Mouse (Mus musculus) limb, embryonic 14.5 days (tissue): ENCODE data around the gene Cfl1. TPM values are rescaled to one million over a fixed set of nuclear protein-coding genes. Genes with fewer than 3 reads are reported as not detected.

Experiments used
- ATAC-seq: fragments of 200-750 bp; cut with Nextera tagmentation; 2 replicates; pipeline ENCODE4 v1.8.0; 2017; ENCODE audit warnings: low read depth, moderate number of reproducible peaks, moderate TSS enrichment; ENCODE audit not compliant: low FRiP score
- DNase-seq: peaks from one replicate; pipeline ENCODE4 v3.0.0-alpha.2; 2015; ENCODE audit warnings: low spot score
- H3K27ac ChIP-seq: fragments of 300-500 bp; sonication (generic); replicated peaks from 2 replicates; pipeline ENCODE4 v1.5.1; 2014; ENCODE audit warnings: low read depth, mild to moderate bottlenecking, low read length, moderate library complexity, mixed read lengths
- H3K27me3 ChIP-seq: fragments of 300-500 bp; sonication (generic); 2 replicates; pipeline ENCODE4 v1.6.1; 2014; ENCODE audit warnings: low read length, mixed read lengths; ENCODE audit not compliant: control insufficient read depth, insufficient read depth
- H3K36me3 ChIP-seq: fragments of 300-500 bp; sonication (generic); 2 replicates; pipeline ENCODE4 v1.6.1; 2014; ENCODE audit warnings: mild to moderate bottlenecking, low read length, moderate library complexity, mixed read lengths; ENCODE audit not compliant: control insufficient read depth, insufficient read depth
- H3K4me1 ChIP-seq: fragments of 300-500 bp; sonication (generic); 2 replicates; pipeline ENCODE4 v1.6.1; 2014; ENCODE audit warnings: antibody characterized with exemption, low read length, mixed read lengths; ENCODE audit not compliant: control insufficient read depth, insufficient read depth
- H3K4me2 ChIP-seq: fragments of 300-500 bp; sonication (generic); replicated peaks from 2 replicates; pipeline ENCODE4 v1.6.1; 2014; ENCODE audit warnings: low read depth, mild to moderate bottlenecking, low read length, moderate library complexity; ENCODE audit not compliant: severe bottlenecking
- H3K4me3 ChIP-seq: fragments of 300-500 bp; sonication (generic); replicated peaks from 2 replicates; pipeline ENCODE4 v1.5.1; 2014; ENCODE audit warnings: low read length
- H3K9ac ChIP-seq: fragments of 300-500 bp; sonication (generic); 2 replicates; pipeline ENCODE4 v1.6.1; 2014; ENCODE audit warnings: mild to moderate bottlenecking, low read depth, low read length, moderate library complexity; ENCODE audit not compliant: severe bottlenecking
- H3K9me3 ChIP-seq: fragments of 300-500 bp; sonication (generic); 2 replicates; pipeline ENCODE4 v1.6.1; 2016; ENCODE audit warnings: low read length; ENCODE audit not compliant: control insufficient read depth
- POLR2A ChIP-seq: fragments of 200-500 bp; IDR thresholded peaks from 2 replicates; pipeline ENCODE4 v1.8.0; 2012; ENCODE audit warnings: inconsistent platforms, mild to moderate bottlenecking, moderate library complexity, borderline replicate concordance; ENCODE audit not compliant: insufficient read depth, insufficient read length; ENCODE audit errors: extremely low read depth
- whole genome bisulfite sequencing: fragments of 180-500 bp; shearing (Covaris S2); extraction: QIAGEN DNeasy Blood & Tissue Kit; methylation state at CpG from one replicate; pipeline ENCODE4 v1.1.7; 2014; 5-methylcytosine and 5-hydroxymethylcytosine counted together
- polyA plus RNA-seq, 2 experiments: library from polyadenylated mRNA; depleted of rRNA in 1 of 2; stranded (reverse) in 1 of 2; unstranded in 1 of 2; fragments of >200 nt; fragmentation: Nextera tagmentation in 1 of 2; extraction: Ambion mirVana in 1 of 2; gene quantifications; 2 replicates each; pipeline versions ENCODE4 v1.2.1 to v1.2.3; 2012 to 2014

The Cfl1 gene
- polyA plus RNA-seq, 2 experiments = 913 to 2,572 TPM

GRCm38 (mm10) chr19:5500330-5500875 lies 10.1 kb downstream of the Cfl1 start:
- no peak overlapping the region for H3K9ac ChIP-seq
- peaks cover 25% of the 10 kb centered on the region for H3K36me3 ChIP-seq
- TF ChIP-seq POLR2A = no peak
- H3K27me3 ChIP-seq = no peaks in the 10 kb centered on the region
- no peaks in the 10 kb centered on the region for H3K9me3 ChIP-seq
- H3K4me2 ChIP-seq = no peak overlapping the region
- no peaks in the 10 kb centered on the region for H3K4me1 ChIP-seq
- ATAC-seq (no peak), DNase-seq (no peak)
- H3K4me3 ChIP-seq = no peak overlapping the region
- H3K27ac ChIP-seq = no peak overlapping the region
- WGBS = 87% methylated on average over 2 of the region's 2 CpGs

GRCm38 (mm10) chr19:5503687-5504086 lies 13.4 kb downstream of the Cfl1 start, which contains the start of gene 1700020D05Rik:
Gene 1700020D05Rik (minus strand): TSS chr19:5503787.
- Histone ChIP-seq H3K4me2 (no peak within 1 kb of the TSS), H3K4me3 (no peak within 1 kb of the TSS), H3K9me3 (no peaks in the 10 kb centered on the region; the same call in 1 of the 2 replicates), H3K27me3 (no peaks in the 10 kb centered on the region), H3K36me3 (no peaks in the 10 kb centered on the region), H3K9ac (no peak within 1 kb of the TSS), H3K4me1 (no peaks in the 10 kb centered on the region), H3K27ac (no peak within 1 kb of the TSS)
- DNase-seq (no peak), ATAC-seq (no peak)
- TF ChIP-seq POLR2A = no peak
- 65% methylated on average over 15 of the region's 17 CpGs for WGBS

- Histone ChIP-seq H3K36me3 (no peaks in the 10 kb centered on the region), H3K27me3 (no peaks in the 10 kb centered on the region), H3K27ac (no peak within 1 kb of the TSS), H3K9ac (peak within 1 kb of the TSS; percentile 56), H3K4me3 (peak within 1 kb of the TSS; percentile 47), H3K9me3 (no peaks in the 10 kb centered on the region; the same call in 1 of the 2 replicates), H3K4me2 (peak within 1 kb of the TSS; percentile 65), H3K4me1 (peaks cover 4% of the 10 kb centered on the region; the same call in 1 of the 2 replicates)
- TF ChIP-seq POLR2A = peak; percentile 30; the same call in 1 of the 2 replicates
- peak; percentile 98 for ATAC-seq
- DNase-seq = peak; percentile 97
- 3% methylated on average over 47 of the region's 47 CpGs for WGBS
These were observed 20.1 kb downstream of the Cfl1 start, which contains the start of gene Snx32 for GRCm38 (mm10) chr19:5510031-5511026. Gene Snx32 (minus strand): TSS chr19:5510538.

- no peak overlapping the region for H3K27ac ChIP-seq
These were observed 20.9 kb downstream of the Cfl1 start for GRCm38 (mm10) chr19:5511074-5511632.

More at GRCm38 (mm10) chr19:5511074-5511632, 20.9 kb downstream of the Cfl1 start:
- DNase-seq (no peak), ATAC-seq (no peak)
- no peaks in the 10 kb centered on the region for H3K27me3 ChIP-seq
- no peaks in the 10 kb centered on the region for H3K36me3 ChIP-seq
- H3K9me3 ChIP-seq = no peaks in the 10 kb centered on the region; the same call in 1 of the 2 replicates
- no peak for TF ChIP-seq POLR2A
- peak overlapping the region; percentile 47 for H3K4me3 ChIP-seq
- H3K9ac ChIP-seq = peak overlapping the region; percentile 56
- H3K4me1 ChIP-seq = peaks cover 4% of the 10 kb centered on the region; the same call in 1 of the 2 replicates
- peak overlapping the region; percentile 65 for H3K4me2 ChIP-seq
- 52% methylated on average over 15 of the region's 15 CpGs for WGBS
